Mouse (Mus musculus): ENCODE data around the gene Mtrex. TPM values are rescaled to one million over a fixed set of nuclear protein-coding genes. Genes with fewer than 3 reads are reported as not detected.

Mtrex gene
- polyA plus RNA-seq, 1 experiment, result 3.0 TPM

- no peak for TF ChIP-seq GATA1 (IDR thresholded peaks at IDR 0.05; ENCODE audit: low read length)
Measured at GRCm38 (mm10) chr13:112910434-112910833, 16.8 kb downstream of the Mtrex start.

DNA sequence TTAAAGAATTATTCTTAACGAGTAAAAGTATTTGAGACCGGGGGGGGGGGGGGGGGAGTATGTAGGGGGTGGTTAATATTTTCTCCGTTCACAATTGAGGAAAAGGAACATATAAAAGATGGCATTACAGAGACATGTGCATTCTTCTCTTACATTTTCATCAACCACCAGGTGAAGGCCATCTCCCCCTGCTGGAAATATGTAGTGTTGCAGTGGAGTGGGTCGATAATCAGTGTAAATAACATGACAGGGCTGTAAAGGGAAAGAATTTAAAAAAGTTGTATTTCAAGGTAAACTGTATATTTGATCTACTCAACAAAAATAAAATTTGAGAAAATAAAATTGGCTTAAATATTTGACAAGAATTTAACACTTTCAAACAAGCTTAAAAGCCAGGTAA, 17.5 kb downstream of the Mtrex start:
- no peak for TF ChIP-seq GATA1 (IDR thresholded peaks at IDR 0.05; ENCODE audit: low read length)

DNA sequence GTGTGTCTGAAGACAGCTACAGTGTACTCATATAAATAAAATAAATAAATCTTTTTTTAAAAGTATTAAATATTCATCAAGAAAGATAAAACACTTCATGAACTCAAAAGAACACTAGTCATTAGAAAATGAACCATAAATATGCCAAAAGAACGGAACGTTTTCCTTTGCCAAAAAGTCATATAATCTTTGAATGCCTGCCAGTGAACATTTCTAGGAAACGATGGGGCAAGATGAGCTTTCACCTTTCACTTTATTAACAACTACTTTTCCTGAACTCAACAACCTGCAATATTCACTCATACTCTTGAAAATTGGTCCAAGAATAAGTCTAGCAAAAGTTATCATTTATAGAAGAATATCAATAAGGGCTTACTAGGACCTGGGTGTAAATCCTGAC, 25.0 kb downstream of the Mtrex start:
- no peak for TF ChIP-seq GATA1 (IDR thresholded peaks at IDR 0.05; ENCODE audit: low read length)

- no peak for TF ChIP-seq GATA1 (IDR thresholded peaks at IDR 0.05; ENCODE audit: low read length)
Measured at GRCm38 (mm10) chr13:112887234-112887633, 40.0 kb downstream of the Mtrex start.

GRCm38 (mm10) chr13:112871500-112872266, 55.5 kb downstream of the Mtrex start:
- TF ChIP-seq GATA1 (IDR thresholded peaks at IDR 0.05; ENCODE audit: low read length), result no peak

DNA sequence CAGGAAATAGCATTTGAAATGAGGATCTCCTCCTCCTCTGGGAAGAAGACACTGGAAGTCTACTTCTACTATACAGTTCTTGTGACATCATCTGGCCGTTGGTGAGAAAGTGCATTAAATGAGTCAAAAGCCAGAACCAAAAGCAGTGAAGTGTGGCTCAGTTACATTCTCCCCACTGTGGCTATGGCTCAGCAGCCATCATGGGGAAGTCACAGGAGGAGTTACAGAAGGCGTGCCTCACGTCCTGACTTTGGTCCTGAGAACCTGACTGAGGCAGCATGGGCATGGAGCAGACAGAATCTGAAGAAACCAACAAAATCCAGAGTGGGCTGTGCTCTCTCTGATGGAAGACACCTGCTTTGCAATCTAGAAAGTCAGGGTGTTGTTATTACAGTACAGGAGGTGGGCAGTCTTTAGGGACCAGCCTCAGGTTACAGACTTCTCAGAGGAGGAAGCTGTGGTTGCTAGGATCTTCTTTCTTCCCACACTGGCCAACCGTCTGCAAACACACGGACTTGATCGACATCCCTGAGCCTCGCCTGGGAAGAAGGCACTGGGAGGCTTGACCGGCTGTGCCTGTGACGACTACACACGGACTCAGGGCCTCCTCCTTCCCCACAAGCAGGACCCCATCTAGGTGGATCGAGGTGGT, 57.0 kb downstream of the Mtrex start:
- TF ChIP-seq GATA1 (IDR thresholded peaks at IDR 0.05; ENCODE audit: low read length), result no peak

GRCm38 (mm10) chr13:112867381-112867780, 59.8 kb downstream of the Mtrex start:
- TF ChIP-seq GATA1 (IDR thresholded peaks at IDR 0.05; ENCODE audit: low read length), result no peak

DNA sequence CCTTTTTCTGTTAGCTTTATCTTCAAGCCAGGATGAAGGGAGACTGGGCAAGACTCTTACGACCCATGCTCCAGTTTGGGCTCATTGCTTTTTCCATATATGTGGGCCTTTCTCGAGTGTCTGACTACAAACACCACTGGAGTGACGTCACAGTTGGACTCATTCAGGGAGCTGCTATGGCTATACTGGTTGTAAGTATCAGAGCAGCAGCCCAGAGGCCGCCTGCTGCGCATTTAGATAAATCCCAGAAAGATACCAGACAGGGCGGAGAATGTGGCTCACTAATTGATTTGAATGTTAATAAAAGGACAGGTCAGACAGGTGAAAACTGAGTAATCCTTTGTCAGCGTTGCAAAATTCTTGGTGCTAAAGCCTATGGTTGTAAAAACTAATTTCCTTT, 60.4 kb downstream of the Mtrex start:
- no peak for TF ChIP-seq GATA1 (IDR thresholded peaks at IDR 0.05; ENCODE audit: low read length)

- no peak for TF ChIP-seq GATA1 (IDR thresholded peaks at IDR 0.05; ENCODE audit: low read length)
Measured at GRCm38 (mm10) chr13:112862978-112863677, 64.1 kb downstream of the Mtrex start.

DNA sequence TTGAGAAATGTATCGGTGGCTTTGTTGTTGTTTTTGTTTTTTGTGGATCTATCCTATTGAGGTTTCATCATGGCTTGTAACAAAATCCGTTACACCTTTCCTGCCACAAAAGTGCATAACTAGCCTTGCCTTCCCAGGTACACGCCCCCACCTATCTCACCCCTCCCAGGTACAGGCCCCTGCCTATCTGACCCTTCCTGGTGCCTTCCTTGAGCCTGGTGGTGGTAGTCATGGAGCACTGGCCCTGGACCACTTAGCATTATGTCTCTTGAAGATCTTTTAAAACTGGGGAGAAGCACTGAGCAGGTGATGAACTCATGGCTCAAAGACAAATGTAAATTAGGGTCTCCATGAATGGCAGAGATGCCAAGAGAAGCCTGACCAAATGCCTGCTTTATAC, 64.9 kb downstream of the Mtrex start:
- no peak for TF ChIP-seq GATA1 (IDR thresholded peaks at IDR 0.05; ENCODE audit: low read length)

DNA sequence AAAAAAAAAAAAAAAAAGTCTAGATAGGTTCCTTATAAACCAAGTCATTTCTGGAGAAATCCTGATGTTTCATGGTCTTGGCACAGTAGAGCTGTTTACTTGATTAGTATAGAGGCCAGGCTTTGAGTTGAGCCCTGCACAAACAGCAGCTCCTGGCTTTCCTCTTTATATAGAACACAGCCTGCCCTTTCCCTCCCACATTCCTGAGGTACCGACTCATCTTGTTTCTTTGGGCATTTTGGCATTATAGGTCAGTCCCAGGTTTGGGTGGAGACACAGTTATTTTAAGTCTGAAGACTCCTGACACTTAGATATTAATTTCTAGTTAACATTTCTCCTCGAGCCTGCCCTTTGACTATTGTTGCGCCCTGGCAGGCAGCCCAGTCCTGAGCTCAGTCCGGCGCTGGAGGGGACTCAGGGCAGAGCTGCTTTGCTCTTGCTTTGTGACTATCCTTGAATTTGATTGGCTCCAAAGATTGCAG, 65.3 kb downstream of the Mtrex start:
- no peak for TF ChIP-seq GATA1 (IDR thresholded peaks at IDR 0.05; ENCODE audit: low read length)

DNA sequence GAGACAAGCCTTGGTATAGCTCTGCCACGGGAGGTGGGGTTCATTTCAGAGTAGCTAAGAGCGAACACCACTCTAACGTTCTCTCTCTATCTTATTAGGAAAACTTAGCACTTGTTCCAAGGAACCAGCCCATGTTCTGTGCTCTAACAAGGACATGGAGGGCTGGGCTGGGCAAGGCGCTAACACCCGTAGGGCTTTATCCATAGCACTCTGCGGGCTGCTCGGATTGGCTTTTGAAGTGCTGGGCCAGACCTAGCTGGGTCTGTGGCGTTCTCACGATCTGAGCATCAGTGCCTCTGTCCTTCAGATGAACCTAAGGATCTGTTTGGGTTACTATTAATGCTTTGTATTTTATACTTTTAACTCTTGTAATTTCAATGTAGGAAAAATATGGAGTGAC, 66.3 kb downstream of the Mtrex start:
- no peak for TF ChIP-seq GATA1 (IDR thresholded peaks at IDR 0.05; ENCODE audit: low read length)

- no peak for TF ChIP-seq GATA1 (IDR thresholded peaks at IDR 0.05; ENCODE audit: low read length)
Measured at GRCm38 (mm10) chr13:112860370-112860769, 66.8 kb downstream of the Mtrex start.

DNA sequence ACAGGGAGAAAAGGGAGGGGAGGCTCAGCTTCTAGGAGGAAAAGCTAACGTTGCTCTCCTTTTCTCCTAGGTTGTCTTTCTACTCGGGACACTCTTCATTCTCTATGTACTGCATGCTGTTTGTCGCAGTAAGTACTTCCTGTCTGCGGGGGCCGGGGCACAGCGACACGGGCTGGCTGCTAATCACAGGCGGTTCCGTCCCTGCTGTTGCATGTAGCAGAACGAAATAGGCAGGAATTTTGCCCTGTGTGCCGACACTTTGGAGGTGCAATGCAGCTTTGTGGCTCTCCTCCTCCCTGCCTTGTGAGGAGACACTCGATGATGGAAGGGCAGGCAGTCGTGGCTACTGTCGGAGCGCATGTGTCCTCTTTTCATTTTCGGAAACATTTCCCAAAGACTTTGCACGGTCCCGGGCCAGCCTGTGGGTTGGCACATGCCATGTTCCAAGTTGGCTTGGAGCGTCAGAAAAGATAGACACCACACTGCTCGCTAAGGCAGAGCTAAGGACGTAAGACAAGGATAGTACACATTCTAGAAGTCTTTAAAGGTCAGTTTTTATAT, 67.5 kb downstream of the Mtrex start:
- TF ChIP-seq GATA1 (IDR thresholded peaks at IDR 0.05; ENCODE audit: low read length), result no peak

- TF ChIP-seq GATA1 (IDR thresholded peaks at IDR 0.05; ENCODE audit: low read length), result no peak
Measured at GRCm38 (mm10) chr13:112857921-112858320, 69.3 kb downstream of the Mtrex start.

DNA sequence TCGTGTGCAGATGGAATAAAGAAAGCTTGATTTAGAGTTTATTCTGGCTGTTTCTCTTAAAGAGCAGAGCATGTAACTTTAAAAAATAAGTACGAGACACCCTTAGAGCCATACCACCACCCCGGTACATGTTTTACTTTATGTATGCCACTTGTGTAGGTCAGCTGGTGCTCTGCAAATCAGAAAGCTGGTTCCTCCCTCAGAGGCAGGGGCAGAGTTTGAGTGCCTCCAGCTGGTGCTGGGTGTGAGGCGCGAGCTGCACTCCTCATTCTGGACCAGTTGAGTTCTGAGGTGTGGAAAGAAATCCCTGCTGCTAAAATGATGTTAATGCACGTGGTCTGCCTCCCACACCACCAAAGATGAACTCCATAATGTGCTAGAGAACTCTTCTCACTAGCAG, 72.8 kb downstream of the Mtrex start:
- TF ChIP-seq GATA1 (IDR thresholded peaks at IDR 0.05; ENCODE audit: low read length), result no peak

Data from G1E-ER4 (cell line).